ENCODE assay signal across 9 mouse cellular contexts in genomic region chr5:48136571-48136970, GRCm38 (mm10).
DNase-seq lines count a peak whose midpoint lies in the region; ATAC-seq and TF ChIP-seq lines count a peak whose summit lies in the region.
"Had no signal": no experiment of that assay in that cellular context is flagged by ENCODE, and none has a peak within 500 bp of the region (broad histone marks: within the 10 kb centered on the region; RNA-seq: fewer than 3 reads in every experiment).

No protein-coding gene starts in this region.

- H3K4me1 ChIP-seq in liver, postnatal 0 days (ENCODE audit: insufficient read depth), result no peaks in the 10 kb centered on the region
- H3K4me1 ChIP-seq in liver, embryonic 11.5 days (replicated peaks; ENCODE audit: control insufficient read depth, insufficient read depth, low read length), result no peaks in the 10 kb centered on the region
- H3K4me1 ChIP-seq in forebrain, postnatal 0 days (ENCODE audit: insufficient read depth), result no peaks in the 10 kb centered on the region
- H3K4me1 ChIP-seq: liver, embryonic 13.5 days had no signal

- no peaks in the 10 kb centered on the region for H3K27me3 ChIP-seq in liver, postnatal 0 days (ENCODE audit: insufficient read depth, low read length)
- no peaks in the 10 kb centered on the region for H3K27me3 ChIP-seq in liver, embryonic 11.5 days (replicated peaks; ENCODE audit: control insufficient read depth, insufficient read depth, low read length)
- peaks cover 8% of the 10 kb centered on the region; the same call in 1 of the 2 replicates for H3K27me3 ChIP-seq in forebrain, postnatal 0 days (ENCODE audit: insufficient read depth, low read length)
- H3K27me3 ChIP-seq: liver, embryonic 13.5 days had no signal

- no peak overlapping the region for H3K4me3 ChIP-seq in liver, postnatal 0 days (ENCODE audit: low read depth, low read length)
- H3K4me3 ChIP-seq in liver, embryonic 11.5 days (ENCODE audit: low read depth, low read length), result no peak overlapping the region
- H3K4me3 ChIP-seq in forebrain, postnatal 0 days (ENCODE audit: low read depth, low read length), result no peak overlapping the region
- H3K4me3 ChIP-seq: liver, embryonic 13.5 days had no signal

- intact Hi-C loops in left cerebral cortex, postnatal 14 days (cut with DNase I), result loop anchor here (5.0 to 10.0 kb wide), 3 partner anchors 99 to 1692 kb away; no protein-coding TSS in a partner anchor

- 15% methylated on average over 3 of the region's 3 CpGs for WGBS in liver, postnatal 0 days (ENCODE audit: insufficient replicate concordance)
- WGBS in liver, embryonic 11.5 days, result 23% methylated on average over 3 of the region's 3 CpGs
- WGBS in forebrain, postnatal 0 days, result 13% methylated on average over 3 of the region's 3 CpGs

- H3K4me2 ChIP-seq in liver, postnatal 0 days (ENCODE audit: low read depth, low read length), result no peak overlapping the region
- no peak overlapping the region for H3K4me2 ChIP-seq in liver, embryonic 11.5 days
- H3K4me2 ChIP-seq in forebrain, postnatal 0 days (ENCODE audit: low read depth), result no peak overlapping the region
- H3K4me2 ChIP-seq: liver, embryonic 13.5 days had no signal

- no peak for TF ChIP-seq EP300 in liver, postnatal 0 days (IDR thresholded peaks at IDR 0.05; ENCODE audit: low read depth)

- no peaks in the 10 kb centered on the region for H3K36me3 ChIP-seq in liver, postnatal 0 days (replicated peaks; ENCODE audit: insufficient read depth, low read length)
- H3K36me3 ChIP-seq in liver, embryonic 11.5 days (ENCODE audit: control insufficient read depth, insufficient read depth, low read length), result no peaks in the 10 kb centered on the region
- H3K36me3 ChIP-seq in forebrain, postnatal 0 days (ENCODE audit: insufficient read depth), result no peaks in the 10 kb centered on the region
- H3K36me3 ChIP-seq: liver, embryonic 13.5 days had no signal

- ATAC-seq in liver, postnatal 0 days, result no peak
- no peak for ATAC-seq in liver, embryonic 11.5 days (replicated peaks; ENCODE audit: low FRiP score)
- ATAC-seq in forebrain, postnatal 0 days, result peak; percentile 80

- no peak overlapping the region for H3K9ac ChIP-seq in liver, postnatal 0 days (replicated peaks)
- no peak overlapping the region for H3K9ac ChIP-seq in liver, embryonic 11.5 days (ENCODE audit: low read depth, low read length)
- H3K9ac ChIP-seq in forebrain, postnatal 0 days, result no peak overlapping the region
- H3K9ac ChIP-seq: liver, embryonic 13.5 days had no signal

- peak; percentile 51 for TF ChIP-seq CTCF in liver, postnatal 0 days (IDR thresholded peaks at IDR 0.05; ENCODE audit: low read depth)
- TF ChIP-seq CTCF in forebrain, postnatal 0 days (IDR thresholded peaks at IDR 0.05; ENCODE audit: low read depth), result peak; percentile 74

- no peaks in the 10 kb centered on the region for H3K9me3 ChIP-seq in liver, postnatal 0 days (ENCODE audit: low read length)
- H3K9me3 ChIP-seq in liver, embryonic 11.5 days (ENCODE audit: control insufficient read depth, low read length), result no peaks in the 10 kb centered on the region
- H3K9me3 ChIP-seq in forebrain, postnatal 0 days (ENCODE audit: low read length), result no peaks in the 10 kb centered on the region
- H3K9me3 ChIP-seq: liver, embryonic 13.5 days had no signal

- no peak overlapping the region for H3K27ac ChIP-seq in liver, postnatal 0 days (ENCODE audit: low read depth)
- H3K27ac ChIP-seq in liver, embryonic 11.5 days (ENCODE audit: low read depth, low read length), result no peak overlapping the region
- H3K27ac ChIP-seq in forebrain, postnatal 0 days (ENCODE audit: low read depth, low read length), result no peak overlapping the region
- H3K27ac ChIP-seq: liver, embryonic 13.5 days had no signal

- peak; percentile 6 for DNase-seq in cerebellum, adult 9-10 months
- DNase-seq in cerebellum, adult 8-10 months, result no peak
- DNase-seq in liver, postnatal 0 days, result no peak
- no peak for DNase-seq in liver, embryonic 11.5 days (ENCODE audit: low spot score)
- peak; percentile 81 for DNase-seq in forebrain, postnatal 0 days
- peak; percentile 62 to 65 for DNase-seq in left cerebral cortex, postnatal 14 days (ENCODE audit: low spot score in 2 of 2)
- peak; percentile 41 for DNase-seq in telencephalon, adult 2 months (ENCODE audit: low read depth, low spot score)
- DNase-seq in spleen, adult 12 weeks (ENCODE audit: low spot score), result no peak
- DNase-seq: liver, embryonic 13.5 days had no signal

Comparison
In these comparisons a context has a peak if more than half of its experiments do, and no peak if none do; other contexts are left out.
1. DNase-seq: peak in cerebellum, adult 9-10 months (single experiment), forebrain, postnatal 0 days (single experiment), left cerebral cortex, postnatal 14 days (2 of 2) and telencephalon, adult 2 months (single experiment); none in cerebellum, adult 8-10 months (single experiment), liver, postnatal 0 days (single experiment), liver, embryonic 11.5 days (single experiment) and spleen, adult 12 weeks (single experiment).